Mouse (Mus musculus): ENCODE data around the gene Inip. TPM values are rescaled to one million over a fixed set of nuclear protein-coding genes. Genes with fewer than 3 reads are reported as not detected.

Gene Inip
- total RNA-seq, 2 experiments from 2014 or later = 9.3 to 10.9 TPM

- DNase-seq (ENCODE audit: low spot score) = no peak
These were observed 72.5 kb downstream of the Inip start for GRCm38 (mm10) chr4:59728839-59729238.

GRCm38 (mm10) chr4:59727878-59728261 lies 73.5 kb downstream of the Inip start:
- intact Hi-C loops (cut with DNase I) = no loop called here
- no peak for DNase-seq (ENCODE audit: low spot score)

More at GRCm38 (mm10) chr4:59728839-59729238, 72.5 kb downstream of the Inip start:
- intact Hi-C loops (cut with DNase I) = no loop called here

GRCm38 (mm10) chr4:59727187-59727877 lies 74.1 kb downstream of the Inip start:
- DNase-seq (ENCODE audit: low spot score) = no peak
- intact Hi-C loops (cut with DNase I) = no loop called here

GRCm38 (mm10) chr4:59726501-59726900 lies 74.9 kb downstream of the Inip start:
- intact Hi-C loops (cut with DNase I) = no loop called here
- no peak for DNase-seq (ENCODE audit: low spot score)

- intact Hi-C loops (cut with DNase I) = no loop called here
- DNase-seq (ENCODE audit: low spot score) = no peak
These were observed 75.8 kb downstream of the Inip start for GRCm38 (mm10) chr4:59725579-59725978.

- intact Hi-C loops (cut with DNase I) = no loop called here
- DNase-seq (ENCODE audit: low spot score) = no peak
These were observed 79.6 kb downstream of the Inip start for GRCm38 (mm10) chr4:59721811-59722210.

Other genes with a start within 250 kb of the Inip start
- 100 to 1,000 TPM; 221 to 227 TPM for gene Hsdl2, start 220.0 kb downstream of the Inip start, total RNA-seq (2021)
- 1 to 10 TPM; 7.1 to 7.5 TPM for gene E130308A19Rik, start 175.4 kb downstream of the Inip start, total RNA-seq (2021)
- 1 to 10 TPM; 6.0 to 7.9 TPM for gene Snx30, start 4.3 kb upstream of the Inip start, total RNA-seq (2021)
- under 1 TPM; 0.44 to 0.48 TPM for gene Slc46a2, start 113.5 kb upstream of the Inip start, total RNA-seq (2021)
- not detected for gene Mup4, start 159.1 kb upstream of the Inip start, total RNA-seq (2021)
- gene Mup6, start 162.7 kb upstream of the Inip start, total RNA-seq (2021) = not detected